Mouse (Mus musculus) olfactory bulb, adult 2 months (tissue): ENCODE results near the gene Ica1.

Experiments used
- CTCF ChIP-seq: fragments of 200-500 bp; IDR thresholded peaks from 2 replicates; pipeline ENCODE4 v1.5.1; 2012; ENCODE audit warnings: low read depth, mild to moderate bottlenecking, low read length, moderate library complexity; ENCODE audit not compliant: insufficient read depth
- POLR2A ChIP-seq: fragments of 200-500 bp; IDR thresholded peaks from 2 replicates; pipeline ENCODE4 v1.6.1; 2012; ENCODE audit warnings: mild to moderate bottlenecking, low read depth, low read length, moderate library complexity; ENCODE audit not compliant: insufficient read depth

DNA sequence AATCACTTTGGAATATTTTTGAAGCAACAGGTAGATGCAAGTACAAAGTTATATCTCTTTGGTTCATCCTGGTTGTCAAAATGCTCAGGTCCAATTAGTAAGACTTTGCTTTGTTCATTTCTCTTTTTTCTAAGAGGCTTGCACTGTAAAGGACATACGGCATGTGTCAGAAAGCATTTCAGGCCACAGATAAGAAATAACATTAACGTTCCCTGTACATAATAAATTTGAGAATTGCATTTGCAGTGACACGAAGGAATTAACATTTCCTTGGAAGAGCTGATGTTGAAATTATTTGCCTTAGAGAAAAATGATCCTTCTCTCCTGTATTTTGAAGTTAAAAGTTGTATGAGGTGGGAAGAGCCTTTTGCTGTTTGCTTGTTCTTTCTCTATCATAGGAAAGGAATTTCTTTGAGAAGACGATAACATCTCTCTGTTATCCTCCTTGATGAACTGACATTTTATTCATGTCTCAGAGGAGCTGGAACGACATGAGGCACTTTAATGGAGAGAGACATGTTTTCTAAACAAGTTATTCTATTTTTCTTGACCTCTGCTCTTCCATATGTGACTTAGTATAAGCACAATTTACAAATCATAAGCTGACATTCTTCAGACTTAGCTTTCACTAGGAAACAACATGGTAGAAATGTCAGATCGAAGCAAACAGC lies 36.2 kb upstream of the Ica1 start:
- TF ChIP-seq CTCF, result no peak
- no peak for TF ChIP-seq POLR2A
